Mouse (Mus musculus) Patski (cell line): ENCODE measurements around the gene Wdr89. TPM values are rescaled to one million over a fixed set of nuclear protein-coding genes. Genes with fewer than 3 reads are reported as not detected.

Experiments
- ATAC-seq: fragments of 100-300 bp; one replicate; pipeline ENCODE4 v1.8.0; 2021
- CTCF ChIA-PET: fragments of 350-600 bp; sonication (Branson Sonifier 250); formaldehyde crosslinking; loops from one replicate; lab custom pipeline; 2022; ENCODE audit warnings: inconsistent platforms; lab: Charles Lee
- POLR2A ChIA-PET: fragments of 350-600 bp; sonication (Branson Sonifier 250); formaldehyde crosslinking; loops from one replicate; lab custom pipeline; 2022; ENCODE audit warnings: antibody characterized with exemption, inconsistent platforms; lab: Charles Lee
- DNase-seq: peaks from one replicate; pipeline ENCODE4 v3.0.0-alpha.2; 2011; ENCODE audit warnings: low read depth, low spot score
- H3K27me3 ChIP-seq: fragments of 371-371 bp; one replicate; pipeline ENCODE4 v1.5.1; 2021
- CTCF ChIP-seq: fragments of 100-300 bp; IDR thresholded peaks from one replicate; pipeline ENCODE4 v1.5.1; 2021
- in situ Hi-C: fragments of 300-500 bp; cut with MboI; formaldehyde crosslinking; loops from 3 replicates; pipeline ENCODE4 v1.11.1; 2018; ENCODE audit warnings: low pct_unique_long_range_greater_than_20kb, mixed read lengths
- polyA plus RNA-seq: library from polyadenylated mRNA; unstranded; gene quantifications from one replicate; pipeline ENCODE4 v1.2.3, GENCODE M21; 2021

Gene Wdr89
- polyA plus RNA-seq, 1 experiment from 2014 or later: 21.5 TPM

DNA sequence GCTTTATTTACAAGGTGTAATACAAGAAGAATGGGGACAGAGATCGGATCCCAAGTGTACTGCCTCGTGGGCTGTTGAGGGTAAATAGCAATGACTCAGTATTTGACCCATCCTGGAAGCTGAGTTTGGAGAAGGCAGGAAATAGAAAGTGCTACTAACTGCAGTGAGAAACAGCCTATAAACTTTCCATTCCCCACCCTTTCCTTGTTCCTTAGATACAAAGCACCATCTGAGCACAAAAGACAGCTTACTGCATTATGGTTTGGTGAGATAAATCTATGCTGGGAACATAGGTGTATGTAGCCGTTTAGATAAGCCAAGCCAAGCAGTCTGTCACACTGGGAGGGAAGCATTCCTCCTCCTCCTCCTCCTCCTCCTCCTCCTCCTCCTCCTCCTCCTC lies 46.5 kb downstream of the Wdr89 start:
- in situ Hi-C loops: no loop called here
- H3K27me3 ChIP-seq: no peaks in the 10 kb centered on the region
- ChIA-PET CTCF (no interaction called here), POLR2A (no interaction called here)
- no peak for DNase-seq
- ATAC-seq: no peak
- no peak for TF ChIP-seq CTCF

DNA sequence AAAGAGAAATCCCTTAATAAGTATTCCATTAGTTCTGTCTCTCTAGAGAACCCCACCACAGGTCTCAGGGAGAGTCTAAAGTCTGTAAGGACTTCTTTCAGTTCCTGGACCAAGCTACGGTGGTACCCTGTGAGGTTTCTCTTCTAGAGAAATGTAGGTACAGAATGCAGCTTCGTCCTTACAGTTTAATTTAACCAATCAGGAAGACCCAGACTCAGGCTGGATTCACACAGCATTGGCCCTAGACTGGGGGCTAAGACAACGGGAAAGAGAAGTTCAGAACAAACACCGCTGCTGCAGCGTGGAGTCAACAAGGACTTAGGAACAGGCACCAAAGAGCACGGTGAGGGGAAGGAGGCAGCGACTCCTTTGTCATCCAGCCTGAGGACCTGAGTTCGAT lies 52.5 kb downstream of the Wdr89 start:
- ATAC-seq: no peak
- in situ Hi-C loops: no loop called here
- CTCF ChIA-PET: no interaction called here
- DNase-seq: no peak
- H3K27me3 ChIP-seq: no peaks in the 10 kb centered on the region
- no peak for TF ChIP-seq CTCF
- POLR2A ChIA-PET: no interaction called here

- in situ Hi-C loops: no loop called here
- no peak for DNase-seq
Observed at GRCm38 (mm10) chr12:75616158-75616791, 53.1 kb downstream of the Wdr89 start.

GRCm38 (mm10) chr12:75615556-75615955 lies 53.8 kb downstream of the Wdr89 start:
- in situ Hi-C loops: no loop called here
- ATAC-seq: no peak
- no peaks in the 10 kb centered on the region for H3K27me3 ChIP-seq
- DNase-seq: no peak
- TF ChIP-seq CTCF: no peak
- POLR2A ChIA-PET: no interaction called here
- CTCF ChIA-PET: no interaction called here

More at GRCm38 (mm10) chr12:75616158-75616791, 53.1 kb downstream of the Wdr89 start:
- ATAC-seq: no peak
- no peak for TF ChIP-seq CTCF
- CTCF ChIA-PET: no interaction called here
- POLR2A ChIA-PET: no interaction called here
- H3K27me3 ChIP-seq: no peaks in the 10 kb centered on the region

GRCm38 (mm10) chr12:75612711-75613110 lies 56.6 kb downstream of the Wdr89 start:
- in situ Hi-C loops: no loop called here
- no peak for DNase-seq
- ChIA-PET CTCF (no interaction called here), POLR2A (no interaction called here)
- H3K27me3 ChIP-seq: no peaks in the 10 kb centered on the region
- TF ChIP-seq CTCF: no peak
- no peak for ATAC-seq

DNA sequence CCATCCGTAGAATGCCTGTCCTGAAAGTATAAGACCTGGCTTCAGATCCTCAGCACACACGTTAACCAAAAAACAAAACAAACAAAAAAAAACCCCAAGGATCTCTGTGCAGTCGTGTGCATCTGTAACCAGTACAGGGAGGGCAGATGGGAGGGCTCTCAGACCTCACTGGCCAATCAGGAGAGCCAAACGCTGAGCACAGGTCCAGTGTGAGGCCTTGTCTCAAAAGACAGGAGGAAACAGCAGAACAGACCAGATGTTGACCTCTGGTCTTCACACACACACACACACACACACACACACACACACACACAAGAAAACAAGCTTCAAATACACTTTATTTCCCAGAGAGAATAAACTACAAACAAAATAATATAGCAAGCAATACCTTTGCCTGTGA lies 69.8 kb downstream of the Wdr89 start:
- ChIA-PET CTCF (no interaction called here), POLR2A (no interaction called here)
- ATAC-seq: no peak
- no peaks in the 10 kb centered on the region for H3K27me3 ChIP-seq
- no peak for DNase-seq
- in situ Hi-C loops: loop anchor here (5.0 kb wide), 1 partner anchor 132 kb away; no protein-coding TSS in a partner anchor
- no peak for TF ChIP-seq CTCF

DNA sequence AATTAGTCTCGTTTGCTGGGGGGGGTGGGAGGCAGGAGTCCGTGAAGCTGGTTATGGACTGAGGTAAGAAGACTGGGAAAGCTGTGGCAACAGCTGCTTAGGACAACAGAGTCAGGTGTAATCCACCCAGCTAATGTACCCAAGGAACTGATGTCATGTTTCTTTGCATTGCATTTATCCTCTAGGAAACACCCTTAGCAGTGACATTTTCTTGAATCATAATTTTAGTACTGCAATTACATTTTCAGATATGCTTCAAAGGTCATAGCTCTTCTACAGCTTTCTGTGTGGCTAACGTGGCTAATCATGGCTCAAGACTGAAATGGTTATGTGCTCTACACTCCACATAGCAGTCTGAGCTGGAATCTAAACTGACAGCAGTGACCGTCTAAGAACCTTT lies 70.3 kb downstream of the Wdr89 start:
- TF ChIP-seq CTCF: no peak
- DNase-seq: no peak
- CTCF ChIA-PET: no interaction called here
- ATAC-seq: no peak
- POLR2A ChIA-PET: no interaction called here
- no peaks in the 10 kb centered on the region for H3K27me3 ChIP-seq
- in situ Hi-C loops: loop anchor here (5.0 kb wide), 1 partner anchor 132 kb away; no protein-coding TSS in a partner anchor

- in situ Hi-C loops: loop anchor here (5.0 kb wide), 1 partner anchor 130 kb away; no protein-coding TSS in a partner anchor
- DNase-seq: no peak
- ChIA-PET POLR2A (no interaction called here), CTCF (no interaction called here)
- H3K27me3 ChIP-seq: no peaks in the 10 kb centered on the region
- TF ChIP-seq CTCF: no peak
- ATAC-seq: no peak
Observed at GRCm38 (mm10) chr12:75597707-75598106, 71.6 kb downstream of the Wdr89 start.

DNA sequence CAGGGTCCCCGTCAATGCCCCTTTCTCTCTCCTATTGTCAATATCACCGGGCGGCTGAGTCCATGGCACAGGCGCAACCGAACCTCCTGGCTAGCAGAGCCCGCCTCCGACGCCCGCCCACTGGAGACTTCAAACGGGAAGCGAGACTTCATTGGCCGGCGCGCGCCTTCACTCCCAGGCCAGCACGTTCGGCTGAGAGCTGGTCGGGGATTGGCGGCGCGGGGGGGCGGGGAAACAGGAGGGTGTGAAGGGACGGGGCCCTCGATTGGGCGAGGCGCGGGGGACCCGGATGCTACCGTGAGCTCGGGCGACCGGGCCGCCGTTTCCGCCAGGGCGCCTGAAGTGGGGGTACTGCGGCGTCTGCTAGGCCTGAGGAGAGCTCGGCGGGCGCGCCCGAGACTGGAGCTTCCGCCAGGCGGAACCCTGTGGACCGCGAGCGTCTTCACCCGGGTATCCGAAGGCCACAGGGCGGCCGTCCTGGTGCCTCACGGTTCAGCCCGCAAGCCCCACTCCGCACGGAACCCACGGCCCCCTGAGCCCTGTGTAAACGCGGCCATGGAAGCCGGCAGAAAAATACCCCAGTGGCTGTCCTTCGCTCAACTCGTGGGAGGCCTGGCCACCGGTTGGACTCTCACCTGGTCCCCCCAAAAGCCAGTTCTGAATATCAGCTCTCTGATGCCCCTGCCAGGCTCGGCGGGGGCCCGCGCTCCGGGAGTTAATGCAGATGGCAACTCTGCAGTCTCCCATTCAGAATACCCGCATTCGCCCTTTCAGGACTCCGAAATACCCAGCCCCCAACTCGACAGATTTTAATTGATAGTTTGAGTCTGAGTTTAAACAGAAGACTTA lies 73.0 kb downstream of the Wdr89 start, which contains the start of gene Ppp2r5e:
TSS of gene Ppp2r5e (minus strand) at position 92 of the 849 bp plus-strand sequence.
- peak; percentile 99 for ATAC-seq
- POLR2A ChIA-PET: interaction anchor here (1.3 kb wide), 1 partner anchor 64 kb away, joined by 3 read pairs; no protein-coding TSS in a partner anchor
- H3K27me3 ChIP-seq: no peaks in the 10 kb centered on the region
- no peak for TF ChIP-seq CTCF
- CTCF ChIA-PET: interaction anchor here (0.9 to 1.4 kb wide), 3 partner anchors 9 to 132 kb away, joined by 3 to 4 read pairs (median 3); no protein-coding TSS in a partner anchor
- in situ Hi-C loops: loop anchor here (5.0 kb wide), 1 partner anchor 129 kb away; no protein-coding TSS in a partner anchor
- DNase-seq: peak; percentile 63

GRCm38 (mm10) chr12:75595291-75596153 lies 73.8 kb downstream of the Wdr89 start:
- in situ Hi-C loops: loop anchor here (5.0 kb wide), 1 partner anchor 128 kb away; no protein-coding TSS in a partner anchor
- ChIA-PET POLR2A (interaction anchor here (0.7 to 1.3 kb wide), 2 partner anchors 25 to 63 kb away, joined by 3 read pairs; no protein-coding TSS in a partner anchor), CTCF (interaction anchor here (1.2 to 1.4 kb wide), 3 partner anchors 8 to 53 kb away, joined by 3 to 4 read pairs (median 3); no protein-coding TSS in a partner anchor)
- DNase-seq (no peak), ATAC-seq (peak; percentile 20)
- H3K27me3 ChIP-seq: no peaks in the 10 kb centered on the region
- TF ChIP-seq CTCF: no peak
